Mouse (Mus musculus): ENCODE measurements around the gene Cbs. TPM values are rescaled to one million over a fixed set of nuclear protein-coding genes. Genes with fewer than 3 reads are reported as not detected.
"Not testable (repeated sequence)": the region's sequence is repeated elsewhere in the genome, so short reads cannot be mapped to it uniquely, and the experiment has no call there.

Gene Cbs
- polyA plus RNA-seq, 1 experiment = 35.0 TPM

DNA sequence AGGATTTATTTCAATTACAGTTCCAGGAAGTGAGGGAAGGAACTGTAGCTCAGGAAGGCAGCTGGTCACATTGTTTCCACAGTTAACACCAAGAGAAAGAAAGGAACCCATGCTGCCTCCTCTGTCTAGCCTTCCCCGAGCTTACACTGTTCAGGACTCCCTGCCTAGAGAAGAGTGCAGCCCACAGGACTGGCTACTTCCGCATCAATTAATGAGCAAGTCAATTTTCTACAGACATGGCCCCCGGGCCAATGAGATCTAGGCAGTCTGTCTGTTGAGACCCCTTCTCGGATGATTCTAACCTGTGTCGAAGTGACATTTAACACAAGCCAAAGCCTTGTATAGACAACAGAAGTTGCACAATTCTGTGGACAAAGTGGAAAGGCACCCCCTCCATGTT, 2.1 kb downstream of the Cbs start:
- TF ChIP-seq POLR2A (IDR thresholded peaks at IDR 0.05; ENCODE audit: extremely low read depth, insufficient read depth, low read length) (no peak), CTCF (IDR thresholded peaks at IDR 0.05; ENCODE audit: extremely low read depth, insufficient read depth, low read length) (no peak)
- H3K4me3 ChIP-seq (ENCODE audit: insufficient read depth, low read length) = no peak overlapping the region
- H3K4me1 ChIP-seq (ENCODE audit: control insufficient read depth, insufficient read depth, low read length) = no peaks in the 10 kb centered on the region; the same call in 1 of the 2 replicates
- no peak overlapping the region for H3K27ac ChIP-seq (ENCODE audit: insufficient read depth, low read length)

DNA sequence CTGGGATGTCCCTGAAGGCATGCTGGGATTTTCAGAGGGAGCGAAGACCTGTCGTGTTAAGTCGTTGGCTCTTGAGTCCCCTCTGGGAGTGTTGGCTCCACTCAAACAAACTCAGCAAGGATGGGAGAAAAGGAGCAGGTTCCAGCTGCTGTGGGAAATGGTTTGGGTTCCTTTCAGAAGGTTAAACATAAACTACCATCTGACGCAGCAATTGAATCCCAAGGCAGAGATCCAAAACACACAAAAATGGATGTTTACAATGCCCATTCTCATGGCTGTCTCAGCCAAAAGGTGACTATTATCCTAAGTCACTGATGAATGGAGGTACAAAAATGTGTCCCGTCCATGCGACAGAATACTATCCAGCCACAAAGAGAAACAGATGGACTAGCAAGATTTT, 4.0 kb downstream of the Cbs start:
- no peak overlapping the region for H3K27ac ChIP-seq (ENCODE audit: insufficient read depth, low read length)

DNA sequence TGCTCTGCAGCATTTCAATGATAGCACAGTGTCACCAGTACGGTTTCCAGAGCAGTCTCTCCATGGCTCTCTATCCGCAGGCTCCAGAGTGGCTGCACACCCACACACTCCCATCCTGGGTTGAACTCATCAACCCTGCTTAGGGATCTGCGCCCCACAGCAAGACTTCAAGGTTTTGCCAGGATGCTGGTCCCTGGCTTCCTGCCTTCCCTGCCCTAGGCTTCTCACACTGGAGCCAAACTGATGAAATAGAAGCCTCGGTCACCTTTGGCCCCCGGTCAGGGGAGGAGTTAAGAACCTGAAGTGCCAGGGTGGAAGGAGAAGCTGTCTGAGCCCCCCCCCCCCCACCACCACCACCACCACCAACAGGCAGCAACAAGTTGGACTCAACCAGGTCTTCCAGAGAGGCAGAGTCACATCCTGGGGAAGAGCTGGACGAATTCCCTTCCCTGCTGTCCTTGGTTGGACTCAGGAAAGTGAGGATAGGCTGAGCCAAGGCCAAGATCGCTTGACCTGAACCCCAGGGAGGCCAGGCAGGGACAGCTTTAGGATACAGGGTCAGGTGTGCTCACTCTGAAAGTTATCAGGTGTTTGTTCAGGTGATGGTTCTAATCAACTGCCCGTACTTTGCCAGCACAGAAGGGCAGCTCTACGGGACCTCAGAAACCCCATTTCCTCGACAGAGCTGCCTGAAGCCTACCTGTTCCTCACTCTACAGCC, 5.8 kb downstream of the Cbs start:
- TF ChIP-seq CTCF (IDR thresholded peaks at IDR 0.05; ENCODE audit: extremely low read depth, insufficient read depth, low read length) (no peak), POLR2A (IDR thresholded peaks at IDR 0.05; ENCODE audit: extremely low read depth, insufficient read depth, low read length) (no peak)
- H3K4me1 ChIP-seq (ENCODE audit: control insufficient read depth, insufficient read depth, low read length) = no peaks in the 10 kb centered on the region
- H3K4me3 ChIP-seq (ENCODE audit: insufficient read depth, low read length) = no peak overlapping the region
- H3K27ac ChIP-seq (ENCODE audit: insufficient read depth, low read length) = no peak overlapping the region

More for the DNA sequence above, 4.0 kb downstream of the Cbs start:
- Histone ChIP-seq H3K4me3 (ENCODE audit: insufficient read depth, low read length) (no peak overlapping the region), H3K4me1 (ENCODE audit: control insufficient read depth, insufficient read depth, low read length) (no peaks in the 10 kb centered on the region; the same call in 1 of the 2 replicates)
- no peak for TF ChIP-seq POLR2A (IDR thresholded peaks at IDR 0.05; ENCODE audit: extremely low read depth, insufficient read depth, low read length)

DNA sequence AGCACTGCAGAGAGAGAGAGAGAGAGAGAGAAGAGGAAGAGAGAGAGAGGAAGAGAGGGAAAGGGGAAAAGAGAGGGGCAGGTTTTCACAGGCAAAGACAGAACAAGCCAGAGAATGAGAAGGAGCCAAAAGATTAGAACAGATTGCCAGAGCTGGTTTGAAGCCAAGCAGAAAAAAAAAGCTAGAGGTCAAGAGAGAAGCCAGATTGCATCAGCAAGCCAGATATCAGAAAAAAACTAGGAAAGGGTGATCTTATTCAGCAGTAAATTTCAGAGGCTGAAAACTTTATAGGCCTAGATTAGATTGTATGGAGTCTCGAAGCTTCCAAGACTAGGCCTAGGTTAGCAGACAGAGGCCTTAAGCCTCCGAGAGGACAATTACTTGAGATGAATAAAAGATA, 9.1 kb downstream of the Cbs start:
- no peak for TF ChIP-seq CTCF (IDR thresholded peaks at IDR 0.05; ENCODE audit: extremely low read depth, insufficient read depth, low read length)
- TF ChIP-seq POLR2A (IDR thresholded peaks at IDR 0.05; ENCODE audit: extremely low read depth, insufficient read depth, low read length) = no peak
- H3K4me3 ChIP-seq (ENCODE audit: insufficient read depth, low read length) = no peak overlapping the region

DNA sequence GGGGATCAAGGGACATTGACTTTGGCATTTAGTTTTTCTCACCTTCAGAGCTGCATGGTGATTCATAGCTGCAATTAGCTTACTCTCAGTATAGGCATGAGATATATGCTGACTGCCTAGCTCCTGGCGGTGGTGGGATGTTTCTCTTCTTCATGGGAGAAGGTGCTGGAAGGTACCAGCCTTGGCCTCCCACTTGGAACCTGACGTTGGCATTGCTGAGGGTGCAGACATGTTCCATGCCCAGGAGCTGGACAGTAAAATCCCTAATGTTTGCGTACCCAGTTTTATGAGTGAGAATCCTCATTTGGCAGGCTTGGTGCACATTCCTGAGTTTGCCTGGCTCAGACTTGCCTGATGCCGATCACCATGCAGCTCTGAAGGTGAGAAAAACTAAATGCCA, 13.9 kb downstream of the Cbs start:
- TF ChIP-seq CTCF (IDR thresholded peaks at IDR 0.05; ENCODE audit: extremely low read depth, insufficient read depth, low read length) (no peak), POLR2A (IDR thresholded peaks at IDR 0.05; ENCODE audit: extremely low read depth, insufficient read depth, low read length) (no peak)
- H3K4me3 ChIP-seq (ENCODE audit: insufficient read depth, low read length) = no peak overlapping the region
- H3K4me1 ChIP-seq (ENCODE audit: control insufficient read depth, insufficient read depth, low read length) = no peaks in the 10 kb centered on the region
- H3K27ac ChIP-seq (ENCODE audit: insufficient read depth, low read length) = no peak overlapping the region

More for the DNA sequence above, 9.1 kb downstream of the Cbs start:
- H3K4me1 ChIP-seq (ENCODE audit: control insufficient read depth, insufficient read depth, low read length) = no peaks in the 10 kb centered on the region
- no peak overlapping the region for H3K27ac ChIP-seq (ENCODE audit: insufficient read depth, low read length)

DNA sequence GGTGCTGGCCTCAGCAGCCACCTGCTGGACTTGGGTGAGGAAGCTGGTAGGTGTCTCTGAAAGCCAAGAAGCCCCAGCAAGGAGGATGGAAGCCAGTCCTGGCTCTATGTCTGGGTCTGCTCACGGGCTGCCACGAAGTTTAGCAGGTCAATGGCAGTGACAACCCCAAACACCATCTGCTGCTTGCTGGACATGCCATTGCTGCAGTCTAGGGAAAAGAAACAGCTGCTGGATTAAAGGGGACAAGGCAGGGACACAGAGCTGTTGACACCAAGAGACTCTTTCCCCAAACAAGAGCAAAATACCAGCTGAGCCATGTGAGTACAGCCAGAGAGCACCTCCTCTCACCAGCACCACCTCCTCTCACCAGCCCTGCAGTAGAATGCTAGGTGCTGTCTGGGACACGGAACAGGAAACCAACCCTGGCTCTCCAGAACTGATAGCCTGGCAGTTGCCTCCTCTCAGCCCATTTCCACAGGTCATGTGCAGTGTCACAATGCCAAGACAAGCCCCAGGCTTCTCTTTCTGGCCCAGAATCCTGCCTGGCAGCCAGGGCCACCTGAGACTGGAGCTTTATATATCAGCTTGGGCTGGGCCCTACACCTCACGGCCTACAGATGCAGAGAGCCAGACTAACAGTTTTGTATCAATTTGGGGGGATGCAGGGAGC, 23.8 kb downstream of the Cbs start:
- no peaks in the 10 kb centered on the region for H3K4me1 ChIP-seq (ENCODE audit: control insufficient read depth, insufficient read depth, low read length)
- H3K27ac ChIP-seq (ENCODE audit: insufficient read depth, low read length) = no peak overlapping the region
- H3K4me3 ChIP-seq (ENCODE audit: insufficient read depth, low read length) = no peak overlapping the region
- TF ChIP-seq CTCF (IDR thresholded peaks at IDR 0.05; ENCODE audit: extremely low read depth, insufficient read depth, low read length) (no peak), POLR2A (IDR thresholded peaks at IDR 0.05; ENCODE audit: extremely low read depth, insufficient read depth, low read length) (no peak)

DNA sequence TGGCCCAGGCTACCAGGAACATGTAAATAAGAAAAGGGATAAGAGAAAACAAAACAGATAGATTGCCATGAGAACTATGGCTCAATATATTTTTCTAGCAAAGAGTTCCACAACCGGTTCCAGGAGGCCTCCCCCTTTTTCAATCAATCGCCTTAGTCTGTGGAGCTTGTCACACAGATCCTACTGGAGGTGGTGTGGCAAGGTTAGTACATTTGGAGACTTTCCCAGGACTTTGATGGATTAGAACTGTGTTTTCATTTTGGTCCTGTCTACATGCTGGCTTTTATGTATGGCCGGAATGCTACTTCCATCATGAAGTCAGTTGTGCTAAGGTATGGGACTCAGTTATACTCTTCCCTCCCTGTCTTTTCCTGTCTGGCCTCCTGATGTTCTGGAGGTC, 27.1 kb downstream of the Cbs start:
- no peak overlapping the region for H3K27ac ChIP-seq (ENCODE audit: insufficient read depth, low read length)
- TF ChIP-seq CTCF (IDR thresholded peaks at IDR 0.05; ENCODE audit: extremely low read depth, insufficient read depth, low read length) (no peak), POLR2A (IDR thresholded peaks at IDR 0.05; ENCODE audit: extremely low read depth, insufficient read depth, low read length) (no peak)
- no peak overlapping the region for H3K4me3 ChIP-seq (ENCODE audit: insufficient read depth, low read length)
- H3K4me1 ChIP-seq (ENCODE audit: control insufficient read depth, insufficient read depth, low read length) = no peaks in the 10 kb centered on the region

DNA sequence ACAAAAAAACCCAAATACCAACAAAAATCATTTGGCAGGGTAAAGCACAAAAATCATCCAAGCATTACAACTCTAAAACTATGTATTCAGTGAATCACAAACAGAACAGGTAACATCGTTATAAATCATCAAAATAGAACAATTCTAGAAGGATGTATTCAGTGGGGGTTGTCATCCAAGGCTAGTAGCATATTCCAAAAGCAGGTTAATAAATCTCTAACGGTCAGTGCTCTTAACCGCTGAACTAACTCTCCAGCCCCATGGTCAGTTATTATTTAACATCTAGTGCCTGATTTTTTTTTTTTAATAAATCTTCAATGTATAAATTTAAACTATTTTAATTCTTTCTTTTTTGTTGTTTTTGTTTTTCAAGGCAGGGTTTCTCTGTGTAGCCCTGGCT, 27.9 kb downstream of the Cbs start:
- H3K4me1 ChIP-seq (ENCODE audit: control insufficient read depth, insufficient read depth, low read length); H3K27ac ChIP-seq (ENCODE audit: insufficient read depth, low read length): not testable (repeated sequence)

DNA sequence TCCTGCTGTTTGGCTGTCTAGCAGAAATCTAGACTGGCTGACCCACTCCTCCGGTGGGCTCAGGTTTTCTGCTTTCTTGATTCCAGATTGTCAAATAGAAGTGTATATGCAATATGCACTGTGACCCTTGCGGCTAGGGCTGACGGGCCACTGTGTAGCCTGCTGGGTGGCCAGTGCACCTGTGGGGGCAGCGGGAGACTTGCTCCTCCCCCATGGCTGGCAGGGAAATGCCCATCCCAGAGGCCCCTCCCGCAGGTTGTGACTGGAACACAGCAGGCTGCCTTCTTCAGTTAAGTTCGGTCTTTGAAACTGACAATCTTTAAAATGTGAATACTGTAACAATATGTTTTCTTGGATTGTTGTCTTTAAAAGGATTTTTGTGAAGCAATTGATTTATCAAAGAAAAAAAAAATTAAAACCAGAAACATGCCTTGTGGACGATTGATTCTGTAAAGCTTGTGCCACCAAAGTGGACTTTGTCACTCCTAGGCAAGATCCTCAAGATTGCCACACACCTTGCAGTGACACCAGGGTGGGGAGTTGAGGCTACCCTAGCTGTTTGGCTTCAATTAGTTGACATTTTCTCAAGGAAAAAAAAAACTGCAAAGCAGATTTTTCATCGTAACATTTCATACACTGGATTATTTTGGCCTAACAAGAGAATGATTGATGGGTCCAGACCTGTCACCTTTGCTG, 29.6 kb downstream of the Cbs start:
- Histone ChIP-seq H3K4me1 (ENCODE audit: control insufficient read depth, insufficient read depth, low read length) (no peaks in the 10 kb centered on the region), H3K4me3 (ENCODE audit: insufficient read depth, low read length) (no peak overlapping the region), H3K27ac (ENCODE audit: insufficient read depth, low read length) (no peak overlapping the region)
- no peak for TF ChIP-seq POLR2A (IDR thresholded peaks at IDR 0.05; ENCODE audit: extremely low read depth, insufficient read depth, low read length)
- no peak for TF ChIP-seq CTCF (IDR thresholded peaks at IDR 0.05; ENCODE audit: extremely low read depth, insufficient read depth, low read length)

More for the DNA sequence above, 27.9 kb downstream of the Cbs start:
- H3K4me3 ChIP-seq (ENCODE audit: insufficient read depth, low read length) = not testable (repeated sequence)

DNA sequence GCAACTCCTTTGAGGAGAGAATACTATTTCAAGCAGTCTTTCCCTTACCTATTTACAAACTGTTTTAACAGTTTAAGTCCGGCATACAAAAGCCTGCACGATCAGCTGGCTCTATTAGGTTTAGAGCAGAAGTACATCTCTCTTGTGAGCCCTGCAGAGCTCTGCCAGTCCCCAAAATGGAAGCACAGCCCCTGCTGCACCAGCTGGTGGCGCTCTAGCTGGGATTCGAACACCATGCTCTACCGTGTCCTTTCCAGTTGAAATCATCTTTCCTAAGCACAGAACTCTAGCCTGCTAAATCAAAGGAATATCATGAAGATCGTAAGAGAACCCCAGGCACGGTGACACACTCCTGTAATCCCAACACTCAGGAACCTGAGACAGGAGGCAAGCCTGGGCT, 30.6 kb downstream of the Cbs start:
- no peaks in the 10 kb centered on the region for H3K4me1 ChIP-seq (ENCODE audit: control insufficient read depth, insufficient read depth, low read length)
- no peak for TF ChIP-seq POLR2A (IDR thresholded peaks at IDR 0.05; ENCODE audit: extremely low read depth, insufficient read depth, low read length)
- peak; percentile 26; the same call in 1 of the 2 replicates for TF ChIP-seq CTCF (IDR thresholded peaks at IDR 0.05; ENCODE audit: extremely low read depth, insufficient read depth, low read length)
- no peak overlapping the region for H3K27ac ChIP-seq (ENCODE audit: insufficient read depth, low read length)
- no peak overlapping the region for H3K4me3 ChIP-seq (ENCODE audit: insufficient read depth, low read length)
